Mouse (Mus musculus): ENCODE results near the gene Mmp25. TPM values are rescaled to one million over a fixed set of nuclear protein-coding genes. Genes with fewer than 3 reads are reported as not detected.

Mmp25 gene
- total and polyA plus RNA-seq, 3 experiments, result not detected

DNA sequence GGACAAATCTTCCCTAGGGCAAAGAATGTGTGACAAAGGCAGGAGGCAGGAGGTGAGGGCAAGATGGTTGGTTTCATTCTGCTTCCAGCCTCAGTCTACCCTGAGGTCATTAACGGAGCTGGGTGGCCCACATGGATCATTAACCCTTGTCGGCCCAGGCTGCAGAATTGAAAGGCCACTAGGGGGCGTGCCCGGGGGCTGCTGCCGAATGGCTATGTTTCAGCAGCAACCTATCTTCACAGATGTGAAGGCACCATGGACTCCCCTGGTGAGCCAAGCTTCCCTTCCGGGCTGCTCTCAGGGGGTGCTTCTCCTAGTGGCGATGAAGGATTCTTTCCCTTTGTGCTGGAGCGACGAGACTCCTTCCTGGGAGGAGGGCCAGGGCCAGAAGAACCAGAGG lies 16.4 kb upstream of the Mmp25 start:
- in situ Hi-C loops (cut with MboI; ENCODE audit: low pct_ligation_motif_present, low pct_unique_long_range_greater_than_20kb, low sequenced_read_pairs), result loop anchor here (5.0 to 10.0 kb wide), 2 partner anchors 41 to 303 kb away; no protein-coding TSS in a partner anchor

DNA sequence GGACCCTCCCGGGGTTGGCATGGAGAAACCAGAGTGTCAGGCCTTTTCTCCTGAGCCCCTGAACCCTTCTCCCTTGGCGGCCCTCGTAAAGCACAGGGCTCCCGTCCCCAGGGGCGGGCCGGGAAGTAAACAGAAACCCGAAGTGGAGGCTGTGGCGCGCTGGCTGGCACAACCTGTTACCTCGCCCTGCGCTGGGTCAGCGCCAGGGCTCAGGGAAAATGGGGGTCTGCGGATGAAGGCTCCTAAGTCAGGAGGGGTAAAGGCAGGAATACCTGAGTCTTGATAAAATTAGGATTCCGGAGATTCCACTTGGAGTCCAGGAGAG lies 15.8 kb upstream of the Mmp25 start:
- no peak overlapping the region for H3K4me3 ChIP-seq (replicated peaks in 1 of 3; ENCODE audit: low read depth in 2 of 3, low read length in 2 of 3, poor library complexity in 1 of 3)
- TF ChIP-seq SMC3 (IDR thresholded peaks at IDR 0.05; ENCODE audit: low read depth, low read length), result no peak
- TF ChIP-seq TCF12 (IDR thresholded peaks at IDR 0.05; ENCODE audit: low read depth, low read length), result no peak
- TF ChIP-seq MAZ (IDR thresholded peaks at IDR 0.05; ENCODE audit: low read depth, low read length), result no peak
- no peak for TF ChIP-seq CHD1 (IDR thresholded peaks at IDR 0.05; ENCODE audit: low read depth, low read length)
- TF ChIP-seq CTCF (conservative IDR thresholded peaks at IDR 0.05 in 1 of 2, IDR thresholded peaks at IDR 0.05 in 1 of 2; ENCODE audit: low read depth in 2 of 2, low read length in 2 of 2), result no peak
- TF ChIP-seq POLR2AphosphoS2 (IDR thresholded peaks at IDR 0.05; ENCODE audit: low read depth, low read length), result no peak
- TF ChIP-seq SIN3A (IDR thresholded peaks at IDR 0.05; ENCODE audit: low read length), result no peak
- TF ChIP-seq MXI1 (IDR thresholded peaks at IDR 0.05; ENCODE audit: low read depth, low read length), result no peak
- TF ChIP-seq ZKSCAN1 (IDR thresholded peaks at IDR 0.05; ENCODE audit: borderline replicate concordance, low read depth, low read length), result no peak
- no peak for TF ChIP-seq CHD2 (IDR thresholded peaks at IDR 0.05; ENCODE audit: low read length)
- no peak for TF ChIP-seq KAT2A (IDR thresholded peaks at IDR 0.05; ENCODE audit: insufficient replicate concordance, low read length)
- no peak for TF ChIP-seq MAX (IDR thresholded peaks at IDR 0.05; ENCODE audit: low read length)
- no peak for TF ChIP-seq IRF4 (IDR thresholded peaks at IDR 0.05; ENCODE audit: low read depth, low read length)
- no peak for TF ChIP-seq EP300 (IDR thresholded peaks at IDR 0.05; ENCODE audit: low read length)
- no peak for TF ChIP-seq RAD21 (IDR thresholded peaks at IDR 0.05; ENCODE audit: low read depth, low read length)
- TF ChIP-seq E2F4 (IDR thresholded peaks at IDR 0.05; ENCODE audit: insufficient replicate concordance, low read depth, low read length), result no peak

More for the DNA sequence above, 16.4 kb upstream of the Mmp25 start:
- TF ChIP-seq MEF2A (IDR thresholded peaks at IDR 0.05; ENCODE audit: borderline replicate concordance, low read depth, low read length) (no peak), MXI1 (IDR thresholded peaks at IDR 0.05; ENCODE audit: low read depth, low read length) (no peak), HCFC1 (IDR thresholded peaks at IDR 0.05; ENCODE audit: low read depth, low read length) (no peak), RAD21 (IDR thresholded peaks at IDR 0.05; ENCODE audit: low read depth, low read length) (peak; percentile 20), MAX (IDR thresholded peaks at IDR 0.05; ENCODE audit: low read length) (no peak), E2F4 (IDR thresholded peaks at IDR 0.05; ENCODE audit: insufficient replicate concordance, low read depth, low read length) (no peak), USF2 (conservative IDR thresholded peaks at IDR 0.05; ENCODE audit: low read depth, low read length) (no peak), SMC3 (IDR thresholded peaks at IDR 0.05; ENCODE audit: low read depth, low read length) (peak; percentile 67), ELF1 (IDR thresholded peaks at IDR 0.05; ENCODE audit: low read depth, low read length) (no peak), CTCF (conservative IDR thresholded peaks at IDR 0.05 in 1 of 2, IDR thresholded peaks at IDR 0.05 in 1 of 2; ENCODE audit: low read depth in 2 of 2, low read length in 2 of 2) (peak; percentile 39 to 73), SIN3A (IDR thresholded peaks at IDR 0.05; ENCODE audit: low read length) (no peak)
- Histone ChIP-seq H3K9ac (ENCODE audit: insufficient read depth, low read depth) (no peak overlapping the region), H3K79me2 (replicated peaks; ENCODE audit: control insufficient read depth, extremely low read depth, insufficient read depth, poor library complexity, severe bottlenecking) (no peaks in the 10 kb centered on the region), H3K4me2 (ENCODE audit: insufficient read depth, low read depth, poor library complexity, severe bottlenecking) (no peak overlapping the region), H3K27ac (ENCODE audit: insufficient read depth, low read depth) (no peak overlapping the region), H3K4me3 (replicated peaks in 1 of 3; ENCODE audit: low read depth in 2 of 3, low read length in 2 of 3, poor library complexity in 1 of 3) (no peak overlapping the region), H3K27me3 (replicated peaks) (peaks cover 63% of the 10 kb centered on the region), H3K4me1 (ENCODE audit: control insufficient read depth in 1 of 2, insufficient read depth in 2 of 2) (peaks cover 7 to 12% of the 10 kb centered on the region in 2 experiments; a peak in 3 of 4 replicates), H3K36me3 (replicated peaks in 1 of 2; ENCODE audit: control insufficient read depth in 1 of 2, insufficient read depth in 1 of 2, low read length in 1 of 2) (peaks cover 0 to 14% of the 10 kb centered on the region in 2 experiments), H3K9me3 (replicated peaks; ENCODE audit: low read length) (peaks cover 3% of the 10 kb centered on the region)
- dilution Hi-C loops (cut with MboI; ENCODE audit: extremely low pct_ligation_motif_present, extremely low pct_unique_long_range_greater_than_20kb, low sequenced_read_pairs), result no loop called here
- DNase-seq (ENCODE audit: extremely low read depth), result no peak

More for the DNA sequence above, 15.8 kb upstream of the Mmp25 start:
- Histone ChIP-seq H3K9me3 (replicated peaks; ENCODE audit: low read length) (peaks cover 3% of the 10 kb centered on the region), H3K4me2 (ENCODE audit: insufficient read depth, low read depth, poor library complexity, severe bottlenecking) (peak overlapping the region; percentile 29; the same call in 1 of the 2 replicates), H3K79me2 (replicated peaks; ENCODE audit: control insufficient read depth, extremely low read depth, insufficient read depth, poor library complexity, severe bottlenecking) (no peaks in the 10 kb centered on the region), H3K4me1 (ENCODE audit: control insufficient read depth in 1 of 2, insufficient read depth in 2 of 2) (peaks cover 7 to 12% of the 10 kb centered on the region in 2 experiments; a peak in 3 of 4 replicates), H3K27me3 (replicated peaks) (peaks cover 70% of the 10 kb centered on the region), H3K27ac (ENCODE audit: insufficient read depth, low read depth) (no peak overlapping the region), H3K9ac (ENCODE audit: insufficient read depth, low read depth) (no peak overlapping the region), H3K36me3 (replicated peaks in 1 of 2; ENCODE audit: control insufficient read depth in 1 of 2, insufficient read depth in 1 of 2, low read length in 1 of 2) (peaks cover 0 to 7% of the 10 kb centered on the region in 2 experiments)
- in situ Hi-C loops (cut with MboI; ENCODE audit: low pct_ligation_motif_present, low pct_unique_long_range_greater_than_20kb, low sequenced_read_pairs) (loop anchor here (5.0 to 10.0 kb wide), 2 partner anchors 41 to 304 kb away; no protein-coding TSS in a partner anchor), dilution Hi-C loops (cut with MboI; ENCODE audit: extremely low pct_ligation_motif_present, extremely low pct_unique_long_range_greater_than_20kb, low sequenced_read_pairs) (no loop called here)
- DNase-seq (ENCODE audit: extremely low read depth), result no peak
